In the genomic region with DNA sequence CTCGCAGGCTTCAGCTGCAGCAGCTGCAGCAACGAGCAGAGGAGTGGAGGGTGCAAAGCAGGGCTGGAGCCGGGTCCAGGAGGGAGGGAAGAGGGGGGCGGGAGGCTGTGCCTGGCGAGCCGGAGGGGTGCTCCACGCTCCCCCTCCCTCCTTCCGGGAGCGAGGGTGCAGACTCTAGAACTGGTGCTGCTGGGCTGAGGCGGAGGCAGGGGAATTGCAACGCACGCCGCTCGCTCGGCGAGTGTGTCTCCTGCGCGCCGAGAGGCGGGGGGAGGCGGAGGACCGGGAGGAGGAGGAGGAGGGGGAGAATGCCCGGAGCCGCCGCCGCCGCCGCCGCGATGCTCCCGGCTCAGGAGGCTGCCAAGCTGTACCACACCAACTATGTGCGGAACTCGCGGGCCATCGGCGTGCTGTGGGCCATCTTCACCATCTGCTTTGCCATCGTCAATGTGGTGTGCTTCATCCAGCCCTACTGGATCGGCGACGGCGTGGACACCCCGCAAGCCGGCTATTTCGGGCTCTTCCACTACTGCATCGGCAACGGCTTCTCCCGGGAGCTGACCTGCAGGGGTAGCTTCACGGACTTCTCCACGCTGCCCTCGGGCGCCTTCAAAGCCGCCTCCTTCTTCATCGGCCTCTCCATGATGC, we compare ENCODE assay signal across 8 mouse cellular contexts. TPM values are rescaled to one million over a fixed set of nuclear protein-coding genes. Genes with fewer than 3 reads are reported as not detected.
A peak's percentile ranks its signal among the peaks of the same experiment; 100 is the strongest.
DNase-seq lines count a peak whose midpoint lies in the region; ATAC-seq lines count a peak whose summit lies in the region.

Gene Lhfpl3 (plus strand): TSS at position 175 of the 648 bp plus-strand sequence.

- H3K4me2 ChIP-seq in lung, embryonic 15.5 days = peak within 1 kb of the TSS; percentile 93
- peak within 1 kb of the TSS; percentile 95 for H3K4me2 ChIP-seq in forebrain, embryonic 15.5 days (replicated peaks)
- H3K4me2 ChIP-seq in intestine, embryonic 15.5 days (replicated peaks) = peak within 1 kb of the TSS; percentile 91
- H3K4me2 ChIP-seq in liver, embryonic 12.5 days = peak within 1 kb of the TSS; percentile 63

- H3K4me1 ChIP-seq in lung, embryonic 15.5 days = peaks cover 13% of the 10 kb centered on the region
- peaks cover 15% of the 10 kb centered on the region for H3K4me1 ChIP-seq in forebrain, embryonic 15.5 days
- H3K4me1 ChIP-seq in intestine, embryonic 15.5 days (replicated peaks) = peaks cover 14% of the 10 kb centered on the region
- no peaks in the 10 kb centered on the region for H3K4me1 ChIP-seq in liver, embryonic 12.5 days

- no peaks in the 10 kb centered on the region for H3K9me3 ChIP-seq in lung, embryonic 15.5 days
- H3K9me3 ChIP-seq in forebrain, embryonic 15.5 days = no peaks in the 10 kb centered on the region
- H3K9me3 ChIP-seq in intestine, embryonic 15.5 days = no peaks in the 10 kb centered on the region
- no peaks in the 10 kb centered on the region for H3K9me3 ChIP-seq in liver, embryonic 12.5 days (replicated peaks)

- peaks cover 49% of the 10 kb centered on the region for H3K27me3 ChIP-seq in lung, embryonic 15.5 days
- H3K27me3 ChIP-seq in forebrain, embryonic 15.5 days = peaks cover 18% of the 10 kb centered on the region; the same call in 1 of the 2 replicates
- H3K27me3 ChIP-seq in intestine, embryonic 15.5 days (replicated peaks) = peaks cover 25% of the 10 kb centered on the region
- H3K27me3 ChIP-seq in liver, embryonic 12.5 days (replicated peaks) = peaks cover 50% of the 10 kb centered on the region

- H3K27ac ChIP-seq in lung, embryonic 15.5 days = no peak within 1 kb of the TSS
- peak within 1 kb of the TSS; percentile 24 for H3K27ac ChIP-seq in forebrain, embryonic 15.5 days (replicated peaks)
- H3K27ac ChIP-seq in intestine, embryonic 15.5 days = no peak within 1 kb of the TSS
- no peak within 1 kb of the TSS for H3K27ac ChIP-seq in liver, embryonic 12.5 days

- no peaks in the 10 kb centered on the region for H3K36me3 ChIP-seq in lung, embryonic 15.5 days
- no peaks in the 10 kb centered on the region for H3K36me3 ChIP-seq in forebrain, embryonic 15.5 days
- H3K36me3 ChIP-seq in intestine, embryonic 15.5 days = no peaks in the 10 kb centered on the region
- H3K36me3 ChIP-seq in liver, embryonic 12.5 days = no peaks in the 10 kb centered on the region

- peak within 1 kb of the TSS; percentile 47 for H3K4me3 ChIP-seq in lung, embryonic 15.5 days
- peak within 1 kb of the TSS; percentile 59 for H3K4me3 ChIP-seq in forebrain, embryonic 15.5 days
- H3K4me3 ChIP-seq in intestine, embryonic 15.5 days (replicated peaks) = peak within 1 kb of the TSS; percentile 47
- peak within 1 kb of the TSS; percentile 42 for H3K4me3 ChIP-seq in liver, embryonic 12.5 days

- 0 out of 2 replicates have a peak within 1 kb of the TSS, but pooled peaks have one; percentile 18 for H3K9ac ChIP-seq in lung, embryonic 15.5 days
- H3K9ac ChIP-seq in forebrain, embryonic 15.5 days (replicated peaks) = peak within 1 kb of the TSS; percentile 73
- peak within 1 kb of the TSS; percentile 28 for H3K9ac ChIP-seq in intestine, embryonic 15.5 days
- H3K9ac ChIP-seq in liver, embryonic 12.5 days = no peak within 1 kb of the TSS

- ATAC-seq in lung, embryonic 15.5 days (ENCODE audit: borderline replicate concordance, extremely low read depth, low FRiP score, low TSS enrichment) = peak; percentile 78
- peak; percentile 94 for ATAC-seq in forebrain, embryonic 15.5 days (replicated peaks)
- peak; percentile 76 for ATAC-seq in intestine, embryonic 15.5 days
- no peak for ATAC-seq in liver, embryonic 12.5 days

- whole genome bisulfite sequencing in lung, embryonic 15.5 days = under 1% methylated on average over 42 of the region's 53 CpGs
- WGBS in forebrain, embryonic 15.5 days = under 1% methylated on average over 40 of the region's 53 CpGs
- whole genome bisulfite sequencing in intestine, embryonic 15.5 days = 0% methylated on average over 45 of the region's 53 CpGs
- WGBS in liver, embryonic 12.5 days (ENCODE audit: insufficient replicate concordance) = 2% methylated on average over 52 of the region's 53 CpGs

- DNase-seq in lung, postnatal 36 days = no peak
- DNase-seq in cerebellum, adult 11-12 months = peak; percentile 42
- peak; percentile 56 to 67 for DNase-seq in right cerebral cortex, adult 2 months (ENCODE audit: low spot score in 2 of 2)
- DNase-seq in ovary, postnatal 14 days (ENCODE audit: low spot score) = no peak

RNA-seq across cellular contexts. Expression of gene Lhfpl3, which starts in this region (rescaled TPM):
- 0.07 TPM in 1 of 2 replicates, not detected in the other for polyA plus RNA-seq in lung, embryonic 15.5 days (2015; fragmentation: Nextera tagmentation; extraction: Ambion mirVana)
- 11.1 and 11.5 TPM in 2 replicates for polyA plus RNA-seq in forebrain, embryonic 15.5 days (2015; fragmentation: Nextera tagmentation; extraction: Ambion mirVana)
- 0.13 and 0.33 TPM in 2 replicates for polyA plus RNA-seq in intestine, embryonic 15.5 days (2015; fragmentation: Nextera tagmentation; extraction: Ambion mirVana)
- 0.23 and 0.24 TPM in 2 replicates for polyA plus RNA-seq in liver, embryonic 12.5 days (2016; fragmentation: Nextera tagmentation; extraction: Ambion mirVana)

Comparison
In these comparisons a context has a peak if more than half of its experiments do, and no peak if none do; other contexts are left out.
1. Peak in ATAC-seq, H3K4me3 ChIP-seq, H3K9ac ChIP-seq and H3K4me2 ChIP-seq in lung, embryonic 15.5 days; RNA of the gene not detected or under 1 TPM.
2. Peak in ATAC-seq, H3K4me3 ChIP-seq, H3K9ac ChIP-seq and H3K4me2 ChIP-seq in intestine, embryonic 15.5 days; RNA of the gene not detected or under 1 TPM.
3. DNase-seq: peak in cerebellum, adult 11-12 months (single experiment) and right cerebral cortex, adult 2 months (2 of 2); none in lung, postnatal 36 days (single experiment) and ovary, postnatal 14 days (single experiment).
4. Peak in every context shown above with its lines, with median percentiles within 50 percentile points of each other: H3K4me2 ChIP-seq and H3K4me3 ChIP-seq.